Mouse (Mus musculus) midbrain, embryonic 10.5 days (tissue): Measurements from ENCODE around the gene Mxd3. TPM values are rescaled to one million over a fixed set of nuclear protein-coding genes. Genes with fewer than 3 reads are reported as not detected.
A peak's percentile ranks its signal among the peaks of the same experiment; 100 is the strongest.

Experiments
- DNase-seq: peaks from one replicate; pipeline ENCODE4 v3.0.0-alpha.2; 2017; ENCODE audit warnings: low spot score
- H3K27ac ChIP-seq: fragments of 300-500 bp; sonication (generic); replicated peaks from 2 replicates; pipeline ENCODE4 v1.5.1; 2016; ENCODE audit warnings: mild to moderate bottlenecking
- H3K27me3 ChIP-seq: fragments of 300-500 bp; sonication (generic); 2 replicates; pipeline ENCODE4 v1.6.1; 2016; ENCODE audit warnings: low read depth, mild to moderate bottlenecking; ENCODE audit not compliant: poor library complexity, severe bottlenecking
- H3K36me3 ChIP-seq: fragments of 300-500 bp; sonication (generic); 2 replicates; pipeline ENCODE4 v1.6.1; 2016; ENCODE audit warnings: mild to moderate bottlenecking, moderate library complexity
- H3K4me1 ChIP-seq: fragments of 300-500 bp; sonication (generic); 2 replicates; pipeline ENCODE4 v1.6.1; 2016
- H3K4me3 ChIP-seq: fragments of 300-500 bp; sonication (generic); 2 replicates; pipeline ENCODE4 v1.5.1; 2016; ENCODE audit warnings: mild to moderate bottlenecking, moderate library complexity
- H3K9me3 ChIP-seq: fragments of 300-500 bp; sonication (generic); replicated peaks from 2 replicates; pipeline ENCODE4 v1.6.1; 2016; ENCODE audit warnings: mild to moderate bottlenecking
- WGBS: fragments of 180-500 bp; shearing (Covaris S2); methylation state at CpG from one replicate; pipeline ENCODE4 v1.1.7; 2016; 5-methylcytosine and 5-hydroxymethylcytosine counted together
- polyA plus RNA-seq: library from polyadenylated mRNA; unstranded; fragments of >200 nt; fragmentation: Nextera tagmentation; extraction: Ambion mirVana; gene quantifications from 2 replicates; pipeline ENCODE4 v1.2.1, GENCODE M21; 2016

The Mxd3 gene
- polyA plus RNA-seq, 1 experiment from 2014 or later, result 24.2 TPM

- Histone ChIP-seq H3K27ac (no peak overlapping the region), H3K36me3 (peaks cover 41% of the 10 kb centered on the region), H3K9me3 (no peaks in the 10 kb centered on the region), H3K27me3 (peaks cover 25% of the 10 kb centered on the region), H3K4me3 (peak overlapping the region; percentile 77), H3K4me1 (peaks cover 56% of the 10 kb centered on the region)
- no peak for DNase-seq
- 84% methylated on average over 6 of the region's 6 CpGs for WGBS
These were observed 1.5 kb downstream of the Mxd3 start for GRCm38 (mm10) chr13:55328171-55328570.

DNA sequence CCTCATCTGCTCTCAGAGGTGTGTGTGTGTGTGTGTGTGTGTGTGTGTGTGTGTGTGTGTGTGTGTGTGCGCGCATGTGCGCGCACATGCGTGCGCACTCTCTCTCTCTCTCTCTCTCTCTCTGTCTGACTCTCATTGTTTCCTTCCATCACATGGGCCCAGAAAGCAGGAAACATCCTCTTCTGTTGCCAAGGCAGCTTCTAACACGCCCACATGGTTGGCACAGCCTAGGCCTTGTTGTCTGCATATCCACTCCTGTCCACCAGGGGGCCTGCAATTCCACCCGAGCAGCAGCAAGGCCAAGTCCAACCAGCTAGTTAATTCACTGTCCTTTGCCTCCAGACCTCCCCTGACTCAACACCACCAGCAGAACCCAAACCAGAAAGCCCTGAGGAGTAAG lies 2.0 kb downstream of the Mxd3 start:
- Histone ChIP-seq H3K27ac (no peak overlapping the region), H3K4me3 (peak overlapping the region; percentile 77; the same call in 1 of the 2 replicates), H3K36me3 (peaks cover 45% of the 10 kb centered on the region), H3K27me3 (peaks cover 25% of the 10 kb centered on the region), H3K4me1 (peaks cover 61% of the 10 kb centered on the region), H3K9me3 (no peaks in the 10 kb centered on the region)
- WGBS, result 47% methylated on average over 8 of the region's 8 CpGs
- DNase-seq, result peak; percentile 81

DNA sequence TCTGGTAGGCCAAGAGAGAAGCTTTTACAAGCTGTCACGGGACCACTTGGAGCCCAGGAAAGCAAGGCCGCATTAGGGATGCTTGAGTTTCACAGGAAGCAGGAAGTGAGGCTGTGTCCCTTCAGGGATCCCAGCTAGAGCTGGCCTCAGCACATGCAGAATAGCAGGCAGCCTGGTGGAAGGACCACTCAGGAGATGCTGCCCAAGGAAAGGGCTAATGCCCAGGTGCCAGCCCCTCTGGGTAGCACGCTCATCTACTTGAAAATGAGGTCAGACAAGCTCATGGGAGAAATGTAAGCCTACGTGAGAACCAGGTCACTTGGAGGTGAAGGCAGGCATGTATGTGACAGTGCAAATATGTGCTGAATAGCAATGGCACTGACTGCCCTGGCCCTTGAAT lies 2.5 kb downstream of the Mxd3 start:
- H3K4me1 ChIP-seq, result peaks cover 64% of the 10 kb centered on the region
- H3K4me3 ChIP-seq, result no peak overlapping the region
- WGBS, result 66% methylated on average over 4 of the region's 4 CpGs
- H3K27me3 ChIP-seq, result peaks cover 23% of the 10 kb centered on the region
- H3K36me3 ChIP-seq, result peaks cover 45% of the 10 kb centered on the region
- H3K9me3 ChIP-seq, result no peaks in the 10 kb centered on the region
- no peak for DNase-seq
- H3K27ac ChIP-seq, result 0 out of 2 replicates have a peak overlapping the region, but pooled peaks have one; percentile 38

GRCm38 (mm10) chr13:55325596-55325995 lies 4.0 kb downstream of the Mxd3 start:
- Histone ChIP-seq H3K27me3 (peaks cover 11% of the 10 kb centered on the region), H3K4me1 (peaks cover 66% of the 10 kb centered on the region), H3K4me3 (no peak overlapping the region), H3K27ac (no peak overlapping the region), H3K9me3 (no peaks in the 10 kb centered on the region), H3K36me3 (peaks cover 47% of the 10 kb centered on the region)
- DNase-seq, result no peak
- 78% methylated on average over 11 of the region's 11 CpGs for WGBS

DNA sequence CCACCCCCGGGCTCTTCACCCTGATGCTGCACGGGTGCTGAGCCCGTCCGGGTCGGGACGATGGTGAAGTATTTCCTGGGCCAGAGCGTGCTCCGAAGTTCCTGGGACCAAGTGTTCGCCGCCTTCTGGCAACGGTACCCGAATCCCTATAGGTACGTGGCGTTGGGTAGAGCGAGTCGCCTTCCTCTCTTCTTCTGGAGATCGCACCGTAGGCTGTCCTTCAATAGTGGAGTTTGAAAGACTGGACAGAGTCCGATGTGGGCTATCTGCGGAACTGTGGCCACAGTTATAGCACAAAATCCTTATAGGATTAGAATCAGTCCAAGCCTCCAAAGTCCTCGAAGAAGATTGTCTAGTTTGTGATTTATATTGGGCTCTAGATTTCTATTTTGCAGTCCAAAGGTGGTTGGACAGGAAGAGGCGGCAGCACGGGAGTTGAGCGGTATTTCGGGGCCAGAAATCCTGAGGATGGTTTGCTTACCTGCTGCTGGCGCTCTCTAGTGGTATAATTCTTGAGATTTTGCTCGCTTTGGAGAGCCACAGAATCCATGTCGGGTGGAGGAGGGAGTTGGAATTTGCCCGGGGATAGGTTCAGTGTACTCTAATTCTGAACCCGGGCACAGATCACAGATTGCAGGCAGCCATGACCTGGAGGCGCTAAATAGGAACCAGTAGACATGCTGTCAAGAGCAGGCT lies 7.3 kb downstream of the Mxd3 start:
- H3K4me3 ChIP-seq, result peak overlapping the region; percentile 93
- peaks cover 42% of the 10 kb centered on the region for H3K4me1 ChIP-seq
- 2% methylated on average over 31 of the region's 31 CpGs for WGBS
- H3K27ac ChIP-seq, result peak overlapping the region; percentile 95
- no peaks in the 10 kb centered on the region for H3K9me3 ChIP-seq
- H3K27me3 ChIP-seq, result no peaks in the 10 kb centered on the region
- H3K36me3 ChIP-seq, result peaks cover 80% of the 10 kb centered on the region
- DNase-seq, result no peak

GRCm38 (mm10) chr13:55321434-55322129 lies 8.0 kb downstream of the Mxd3 start, which contains the start of gene Rab24:
TSS of gene Rab24 (minus strand) at chr13:55321946.
- H3K36me3 ChIP-seq, result peaks cover 80% of the 10 kb centered on the region
- H3K27me3 ChIP-seq, result no peaks in the 10 kb centered on the region
- peak; percentile 88 for DNase-seq
- peak within 1 kb of the TSS; percentile 95 for H3K27ac ChIP-seq
- H3K4me3 ChIP-seq, result peak within 1 kb of the TSS; percentile 93
- H3K4me1 ChIP-seq, result peaks cover 38% of the 10 kb centered on the region
- 1% methylated on average over 73 of the region's 73 CpGs for WGBS
- H3K9me3 ChIP-seq, result no peaks in the 10 kb centered on the region

DNA sequence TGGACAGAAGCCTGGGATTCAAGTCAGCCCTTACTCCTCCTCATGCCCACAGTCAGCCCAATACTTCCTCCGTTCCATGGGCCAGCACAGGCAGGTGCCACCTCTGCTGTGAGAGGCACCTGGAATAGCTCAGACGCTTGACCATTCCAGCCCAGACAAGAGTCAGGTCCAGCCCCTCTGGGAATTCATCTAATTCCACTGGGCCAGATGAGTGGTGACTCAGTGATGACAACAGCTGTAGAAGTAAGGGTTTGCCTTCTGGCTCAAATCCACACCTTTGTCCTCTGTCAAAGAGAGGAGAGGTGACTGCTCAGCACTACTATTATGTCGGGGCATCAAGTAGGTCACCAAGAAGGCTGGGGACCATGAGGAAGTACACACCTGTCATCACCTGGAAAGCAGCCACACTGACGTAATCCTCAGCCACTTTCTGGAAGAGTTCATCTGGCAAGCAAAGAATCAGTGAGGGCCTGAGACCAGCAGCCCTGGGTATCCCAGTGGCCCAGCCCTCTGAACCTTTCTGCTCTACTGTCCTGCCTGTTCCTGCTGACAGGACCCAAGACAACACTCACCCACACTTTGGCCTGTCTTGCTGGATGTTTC lies 9.6 kb downstream of the Mxd3 start, which contains the start of gene Prelid1:
Gene Prelid1, plus strand, starts transcription at position 570 of the 603 bp plus-strand sequence.
- no peaks in the 10 kb centered on the region for H3K27me3 ChIP-seq
- H3K9me3 ChIP-seq, result no peaks in the 10 kb centered on the region
- WGBS, result 85% methylated on average over 4 of the region's 4 CpGs
- peak within 1 kb of the TSS; percentile 95 for H3K27ac ChIP-seq
- no peak for DNase-seq
- peaks cover 38% of the 10 kb centered on the region for H3K4me1 ChIP-seq
- peak within 1 kb of the TSS; percentile 93 for H3K4me3 ChIP-seq
- H3K36me3 ChIP-seq, result peaks cover 80% of the 10 kb centered on the region

DNA sequence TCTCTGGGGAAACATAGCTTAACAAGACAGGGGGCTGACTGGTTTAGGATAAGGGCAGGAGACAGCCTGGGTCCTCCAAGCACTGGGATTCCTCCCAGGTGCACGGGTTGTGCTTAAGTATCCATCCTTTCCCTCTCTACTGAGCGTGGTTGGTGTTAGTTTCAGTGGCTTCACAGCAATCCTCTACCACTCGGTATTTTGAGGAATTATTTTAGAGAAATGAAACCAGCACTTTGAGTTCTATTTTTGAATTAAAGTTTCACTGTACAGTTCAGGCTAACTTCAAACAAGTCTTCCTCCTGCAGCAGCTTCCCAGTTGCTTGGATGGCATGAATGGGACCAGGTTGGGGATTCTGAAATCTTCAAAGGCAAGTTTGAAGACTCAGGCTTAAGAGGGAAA lies 11.3 kb downstream of the Mxd3 start:
- peaks cover 80% of the 10 kb centered on the region for H3K36me3 ChIP-seq
- no peak overlapping the region for H3K27ac ChIP-seq
- no peaks in the 10 kb centered on the region for H3K9me3 ChIP-seq
- H3K4me1 ChIP-seq, result peaks cover 30% of the 10 kb centered on the region
- WGBS, result 82% methylated on average over 3 of the region's 3 CpGs
- no peak for DNase-seq
- H3K4me3 ChIP-seq, result no peak overlapping the region
- H3K27me3 ChIP-seq, result no peaks in the 10 kb centered on the region

DNA sequence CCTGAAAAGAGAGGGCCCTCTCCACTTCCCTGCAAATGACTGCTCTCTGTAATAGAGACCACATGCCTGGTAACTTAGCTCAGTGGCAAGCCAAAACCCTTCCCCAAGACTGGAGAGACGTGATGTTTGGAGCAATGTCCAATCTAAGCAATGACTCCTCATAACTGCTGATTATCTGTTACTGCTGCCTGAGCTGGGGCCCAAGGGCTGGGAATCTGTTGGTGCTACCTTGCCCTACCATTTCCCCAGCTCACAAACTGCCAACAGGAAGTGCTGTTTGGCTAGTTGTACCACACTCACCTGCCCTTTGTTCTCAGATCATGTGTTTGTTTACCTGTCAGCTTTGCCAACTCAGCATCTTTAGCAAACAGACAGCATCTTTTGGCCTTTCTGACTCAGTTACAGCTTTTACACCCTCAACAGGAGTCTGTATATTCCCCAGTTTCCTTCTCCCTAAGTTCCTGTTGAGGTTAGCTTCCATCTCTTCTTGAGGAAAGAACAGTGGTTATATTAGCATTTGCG lies 14.7 kb downstream of the Mxd3 start:
- no peaks in the 10 kb centered on the region for H3K27me3 ChIP-seq
- no peak overlapping the region for H3K4me3 ChIP-seq
- H3K9me3 ChIP-seq, result no peaks in the 10 kb centered on the region
- H3K36me3 ChIP-seq, result peaks cover 100% of the 10 kb centered on the region
- H3K4me1 ChIP-seq, result peaks cover 3% of the 10 kb centered on the region; the same call in 1 of the 2 replicates
- WGBS, result 93% methylated on average over 2 of the region's 2 CpGs
- no peak overlapping the region for H3K27ac ChIP-seq
- no peak for DNase-seq

- peaks cover 99% of the 10 kb centered on the region for H3K36me3 ChIP-seq
- DNase-seq, result no peak
- H3K4me3 ChIP-seq, result no peak overlapping the region
- H3K27me3 ChIP-seq, result no peaks in the 10 kb centered on the region
- 90% methylated on average over 9 of the region's 9 CpGs for WGBS
- H3K27ac ChIP-seq, result no peak overlapping the region
- no peaks in the 10 kb centered on the region for H3K9me3 ChIP-seq
- no peaks in the 10 kb centered on the region for H3K4me1 ChIP-seq
These were observed 16.6 kb downstream of the Mxd3 start for GRCm38 (mm10) chr13:55313051-55313450.

DNA sequence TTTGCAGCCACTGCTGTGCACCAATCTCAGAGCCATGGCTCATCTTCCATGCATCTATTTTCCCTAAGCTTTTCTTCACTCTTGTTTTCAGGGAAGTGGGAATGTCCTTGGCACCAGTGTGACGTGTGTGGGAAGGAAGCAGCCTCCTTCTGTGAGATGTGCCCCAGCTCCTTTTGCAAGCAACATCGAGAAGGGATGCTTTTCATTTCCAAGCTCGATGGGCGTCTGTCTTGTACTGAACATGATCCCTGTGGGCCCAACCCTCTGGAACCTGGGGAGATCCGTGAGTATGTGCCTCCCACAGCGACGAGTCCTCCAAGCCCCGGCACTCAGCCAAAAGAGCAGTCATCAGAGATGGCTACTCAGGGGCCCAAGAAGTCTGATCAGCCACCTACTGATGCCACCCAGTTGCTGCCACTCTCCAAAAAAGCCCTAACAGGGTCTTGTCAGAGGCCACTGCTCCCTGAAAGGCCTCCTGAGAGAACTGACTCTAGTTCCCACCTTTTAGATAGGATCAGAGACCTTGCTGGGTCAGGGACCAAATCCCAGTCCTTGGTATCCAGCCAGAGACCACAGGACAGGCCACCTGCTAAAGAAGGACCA lies 17.5 kb downstream of the Mxd3 start:
- Histone ChIP-seq H3K27ac (no peak overlapping the region), H3K4me1 (no peaks in the 10 kb centered on the region), H3K36me3 (peaks cover 99% of the 10 kb centered on the region), H3K27me3 (no peaks in the 10 kb centered on the region), H3K9me3 (no peaks in the 10 kb centered on the region), H3K4me3 (no peak overlapping the region)
- no peak for DNase-seq
- 92% methylated on average over 8 of the region's 8 CpGs for WGBS

DNA sequence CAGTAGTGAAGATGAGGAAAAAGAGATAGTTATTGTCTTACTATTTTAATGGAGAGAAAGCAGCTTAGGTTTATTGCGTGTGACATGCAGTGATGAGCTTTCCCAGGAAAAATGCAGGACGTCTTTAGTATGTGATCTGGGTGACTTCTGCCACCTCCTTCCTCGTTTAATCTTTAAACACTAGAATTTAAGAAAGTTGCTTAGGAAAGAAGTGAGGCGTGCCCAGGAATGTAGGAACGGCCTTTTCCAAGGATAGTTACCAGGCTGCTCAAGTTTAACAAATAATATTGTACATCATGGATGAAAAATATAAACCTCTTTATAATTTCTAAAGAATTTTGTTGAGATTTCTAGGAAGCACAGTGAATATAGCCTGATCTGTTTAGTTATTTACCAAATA lies 28.7 kb downstream of the Mxd3 start:
- no peaks in the 10 kb centered on the region for H3K27me3 ChIP-seq
- WGBS, result 92% methylated on average over 5 of the region's 5 CpGs
- no peaks in the 10 kb centered on the region for H3K9me3 ChIP-seq
- H3K36me3 ChIP-seq, result peaks cover 100% of the 10 kb centered on the region
- no peak for DNase-seq
- H3K4me1 ChIP-seq, result no peaks in the 10 kb centered on the region
- no peak overlapping the region for H3K27ac ChIP-seq
- no peak overlapping the region for H3K4me3 ChIP-seq
